Mouse (Mus musculus): ENCODE measurements around the gene Pfkfb4. TPM values are rescaled to one million over a fixed set of nuclear protein-coding genes. Genes with fewer than 3 reads are reported as not detected.
A peak's percentile ranks its signal among the peaks of the same experiment; 100 is the strongest.

Gene Pfkfb4
- total and polyA plus RNA-seq, 2 experiments from 2014 or later, result 18.6 to 63.1 TPM

DNA sequence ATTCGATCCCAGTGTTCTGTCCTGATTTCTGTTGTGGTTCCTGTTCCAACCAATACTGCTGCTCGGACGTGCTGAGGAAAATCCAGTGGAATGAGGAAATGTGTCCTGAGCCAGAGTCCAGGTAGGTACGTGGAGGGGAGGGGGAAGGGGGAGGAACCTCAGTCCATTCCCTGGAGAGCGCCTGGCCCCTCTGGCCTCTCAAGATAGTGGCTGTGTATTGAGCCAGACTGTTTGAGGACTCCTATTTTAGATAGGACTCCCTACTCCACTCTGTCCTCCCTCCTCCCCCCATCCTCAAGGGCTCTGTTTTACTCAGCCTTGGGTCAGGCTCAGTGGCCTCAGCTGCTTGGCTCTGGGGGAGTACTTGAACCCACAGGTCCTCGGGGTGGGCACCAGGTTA, 49.3 kb downstream of the Pfkfb4 start:
- Histone ChIP-seq H3K4me3 (ENCODE audit: low read length) (no peak overlapping the region), H3K4me1 (ENCODE audit: insufficient read depth, low read length) (no peaks in the 10 kb centered on the region), H3K9ac (replicated peaks; ENCODE audit: low read length) (no peak overlapping the region), H3K27ac (no peak overlapping the region), H3K9me3 (ENCODE audit: low read length) (no peaks in the 10 kb centered on the region), H3K4me2 (ENCODE audit: low read depth, low read length) (no peak overlapping the region), H3K27me3 (ENCODE audit: insufficient read depth, low read length) (no peaks in the 10 kb centered on the region), H3K36me3 (ENCODE audit: insufficient read depth, low read length) (no peaks in the 10 kb centered on the region)
- ATAC-seq (peak; percentile 7; the same call in 1 of the 2 replicates), DNase-seq (ENCODE audit: low spot score) (no peak)
- TF ChIP-seq CTCF (IDR thresholded peaks at IDR 0.05; ENCODE audit: low read depth), result no peak
- 78% methylated on average over 6 of the region's 6 CpGs for WGBS

DNA sequence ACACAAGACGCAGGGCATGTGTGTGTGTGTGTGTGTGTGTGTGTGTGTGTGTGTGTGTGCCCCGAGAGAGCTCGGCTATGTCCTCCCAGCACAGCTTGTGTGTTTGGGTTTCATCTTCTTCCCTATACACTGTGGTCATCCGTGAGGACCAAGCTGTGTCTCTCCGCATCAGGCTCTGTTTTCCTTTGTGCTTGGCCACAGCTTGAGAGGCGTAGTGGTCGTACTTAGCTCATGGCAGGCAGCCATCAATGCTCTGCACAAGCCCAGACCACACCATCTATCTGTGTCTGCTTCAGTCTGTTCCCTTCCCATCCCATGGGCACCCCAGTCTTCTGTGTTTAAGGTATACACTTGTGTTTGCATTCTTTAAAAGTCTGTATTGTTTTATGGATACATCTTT, 49.8 kb downstream of the Pfkfb4 start:
- DNase-seq (ENCODE audit: low spot score), result no peak
- Histone ChIP-seq H3K4me3 (ENCODE audit: low read length) (no peak overlapping the region), H3K36me3 (ENCODE audit: insufficient read depth, low read length) (no peaks in the 10 kb centered on the region), H3K9me3 (ENCODE audit: low read length) (no peaks in the 10 kb centered on the region), H3K9ac (replicated peaks; ENCODE audit: low read length) (no peak overlapping the region), H3K27me3 (ENCODE audit: insufficient read depth, low read length) (no peaks in the 10 kb centered on the region), H3K4me2 (ENCODE audit: low read depth, low read length) (no peak overlapping the region), H3K27ac (no peak overlapping the region), H3K4me1 (ENCODE audit: insufficient read depth, low read length) (no peaks in the 10 kb centered on the region)
- WGBS, result 64% methylated on average over 7 of the region's 7 CpGs
- TF ChIP-seq CTCF (IDR thresholded peaks at IDR 0.05; ENCODE audit: low read depth), result no peak
- no peak for ATAC-seq

DNA sequence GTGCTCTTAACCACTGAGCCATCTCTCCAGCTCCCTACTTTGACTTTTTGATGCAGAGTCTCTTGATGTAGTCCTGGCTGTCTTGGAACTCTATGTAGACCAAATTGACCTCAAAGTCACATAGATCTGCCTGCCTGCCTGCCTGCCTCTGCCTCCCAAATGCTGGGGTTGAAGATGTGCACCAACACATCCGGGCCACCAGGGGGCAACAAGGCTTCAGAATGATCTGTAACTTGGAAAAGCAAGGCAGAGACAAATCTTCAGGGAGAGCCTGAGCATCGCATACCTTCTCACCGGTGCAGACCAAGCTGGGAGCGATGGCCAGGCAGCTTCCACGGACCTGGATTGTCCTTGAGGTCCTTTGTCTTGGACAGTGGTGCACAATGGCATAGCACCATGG, 54.7 kb downstream of the Pfkfb4 start:
- Histone ChIP-seq H3K36me3 (ENCODE audit: insufficient read depth, low read length) (no peaks in the 10 kb centered on the region), H3K4me3 (ENCODE audit: low read length) (no peak overlapping the region), H3K9ac (replicated peaks; ENCODE audit: low read length) (no peak overlapping the region), H3K9me3 (ENCODE audit: low read length) (no peaks in the 10 kb centered on the region), H3K4me2 (ENCODE audit: low read depth, low read length) (no peak overlapping the region), H3K4me1 (ENCODE audit: insufficient read depth, low read length) (no peaks in the 10 kb centered on the region), H3K27ac (no peak overlapping the region), H3K27me3 (ENCODE audit: insufficient read depth, low read length) (no peaks in the 10 kb centered on the region)
- ATAC-seq (no peak), DNase-seq (ENCODE audit: low spot score) (peak; percentile 41)
- peak; percentile 74 for TF ChIP-seq CTCF (IDR thresholded peaks at IDR 0.05; ENCODE audit: low read depth)
- WGBS, result 34% methylated on average over 5 of the region's 5 CpGs

DNA sequence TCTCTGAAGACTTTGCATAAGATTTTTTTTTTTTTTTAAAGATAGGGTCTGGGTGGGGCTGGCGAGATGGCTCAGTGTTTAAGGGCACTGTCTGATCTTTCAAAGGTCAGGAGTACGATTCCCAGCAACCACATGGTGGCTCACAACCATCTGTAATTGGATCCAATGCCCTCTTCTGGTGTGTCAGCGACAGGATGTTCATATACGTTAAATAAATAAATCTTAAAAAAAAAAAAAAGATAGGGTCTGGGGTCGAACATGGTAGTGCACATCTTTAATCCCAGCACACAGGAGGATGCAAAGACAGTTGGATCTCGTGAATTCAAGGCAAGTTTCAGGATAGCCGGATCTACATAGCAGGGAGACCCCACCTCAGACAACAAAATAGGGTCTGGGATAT, 57.7 kb downstream of the Pfkfb4 start:
- no peak overlapping the region for H3K4me3 ChIP-seq (ENCODE audit: low read length)
- 85% methylated on average over 7 of the region's 7 CpGs for WGBS
- no peak overlapping the region for H3K4me2 ChIP-seq (ENCODE audit: low read depth, low read length)
- no peak overlapping the region for H3K9ac ChIP-seq (replicated peaks; ENCODE audit: low read length)
- H3K27ac ChIP-seq, result no peak overlapping the region
- no peaks in the 10 kb centered on the region for H3K36me3 ChIP-seq (ENCODE audit: insufficient read depth, low read length)
- H3K27me3 ChIP-seq (ENCODE audit: insufficient read depth, low read length), result no peaks in the 10 kb centered on the region
- ATAC-seq (no peak), DNase-seq (ENCODE audit: low spot score) (no peak)
- no peaks in the 10 kb centered on the region for H3K9me3 ChIP-seq (ENCODE audit: low read length)
- H3K4me1 ChIP-seq (ENCODE audit: insufficient read depth, low read length), result no peaks in the 10 kb centered on the region
- no peak for TF ChIP-seq CTCF (IDR thresholded peaks at IDR 0.05; ENCODE audit: low read depth)

DNA sequence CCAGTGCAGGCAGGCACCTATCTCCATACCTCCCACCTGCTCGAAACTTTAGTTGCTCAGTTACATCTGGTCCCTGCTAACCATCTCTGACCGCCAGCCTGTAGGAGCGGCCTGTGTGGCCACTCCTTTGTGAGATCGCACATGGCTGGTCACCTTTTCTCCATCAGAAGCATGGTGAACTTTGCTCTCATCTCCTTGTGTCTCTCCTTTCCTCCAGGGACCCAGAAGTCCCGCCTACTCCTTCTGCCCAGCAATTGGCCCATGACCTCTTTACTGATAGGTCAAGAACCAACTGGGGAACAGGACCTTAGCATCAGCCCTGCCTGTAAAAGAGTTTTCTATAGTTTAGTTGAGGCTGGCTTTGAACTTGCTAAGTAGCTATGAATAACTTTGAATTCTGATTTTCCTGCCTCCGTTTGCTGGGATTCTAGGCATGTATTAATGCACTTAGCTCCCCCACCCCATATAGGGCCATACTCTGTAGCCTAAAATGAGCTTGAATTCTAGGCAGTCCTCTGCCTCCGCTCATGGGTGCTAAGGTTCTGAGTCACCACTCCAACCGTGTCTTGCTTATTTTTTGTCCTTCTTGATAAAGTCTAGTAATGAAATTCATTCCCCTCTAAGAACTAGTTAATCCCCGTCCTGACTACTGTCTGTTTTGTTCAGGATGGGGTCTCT, 58.6 kb downstream of the Pfkfb4 start:
- no peak for ATAC-seq
- DNase-seq (ENCODE audit: low spot score), result no peak
- Histone ChIP-seq H3K4me2 (ENCODE audit: low read depth, low read length) (no peak overlapping the region), H3K27me3 (ENCODE audit: insufficient read depth, low read length) (no peaks in the 10 kb centered on the region), H3K4me3 (ENCODE audit: low read length) (no peak overlapping the region), H3K9me3 (ENCODE audit: low read length) (no peaks in the 10 kb centered on the region), H3K9ac (replicated peaks; ENCODE audit: low read length) (0 out of 2 replicates have a peak overlapping the region, but pooled peaks have one; percentile 13), H3K4me1 (ENCODE audit: insufficient read depth, low read length) (peaks cover 3% of the 10 kb centered on the region; the same call in 1 of the 2 replicates), H3K27ac (no peak overlapping the region), H3K36me3 (ENCODE audit: insufficient read depth, low read length) (no peaks in the 10 kb centered on the region)
- no peak for TF ChIP-seq CTCF (IDR thresholded peaks at IDR 0.05; ENCODE audit: low read depth)
- 83% methylated on average over 9 of the region's 9 CpGs for WGBS

GRCm38 (mm10) chr9:109050674-109050997, 59.1 kb downstream of the Pfkfb4 start:
- TF ChIP-seq CTCF (IDR thresholded peaks at IDR 0.05; ENCODE audit: low read depth), result no peak
- Histone ChIP-seq H3K4me3 (ENCODE audit: low read length) (no peak overlapping the region), H3K4me1 (ENCODE audit: insufficient read depth, low read length) (peaks cover 8% of the 10 kb centered on the region), H3K4me2 (ENCODE audit: low read depth, low read length) (no peak overlapping the region), H3K27me3 (ENCODE audit: insufficient read depth, low read length) (no peaks in the 10 kb centered on the region), H3K9ac (replicated peaks; ENCODE audit: low read length) (0 out of 2 replicates have a peak overlapping the region, but pooled peaks have one; percentile 13), H3K27ac (no peak overlapping the region), H3K36me3 (ENCODE audit: insufficient read depth, low read length) (no peaks in the 10 kb centered on the region), H3K9me3 (ENCODE audit: low read length) (no peaks in the 10 kb centered on the region)
- DNase-seq (ENCODE audit: low spot score) (no peak), ATAC-seq (no peak)
- WGBS, result 82% methylated on average over 3 of the region's 3 CpGs

DNA sequence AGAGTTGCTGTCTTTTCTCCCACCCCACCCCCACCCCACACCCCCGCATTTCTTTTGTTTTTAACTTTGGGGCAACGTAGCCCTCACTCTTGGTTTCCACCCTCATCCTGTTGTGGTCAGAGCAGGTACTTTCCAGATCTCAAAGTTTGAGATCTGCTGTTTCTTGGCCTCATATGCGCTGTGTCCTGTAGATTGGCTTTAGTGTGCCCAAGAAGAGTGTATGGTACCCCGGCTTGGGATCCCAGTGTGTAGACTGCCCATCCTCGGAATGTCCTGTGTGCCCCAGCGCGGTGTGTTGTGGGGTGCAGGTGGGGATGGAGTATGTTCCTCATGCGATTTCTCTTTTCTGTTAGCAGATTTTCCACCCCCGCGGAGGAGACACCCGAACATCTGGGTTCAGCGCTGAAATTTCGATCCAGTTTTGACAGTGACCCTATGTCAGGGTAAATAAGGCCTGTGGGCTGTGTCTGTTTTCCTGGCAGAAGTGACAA, 59.5 kb downstream of the Pfkfb4 start:
- no peak for TF ChIP-seq CTCF (IDR thresholded peaks at IDR 0.05; ENCODE audit: low read depth)
- H3K4me3 ChIP-seq (ENCODE audit: low read length), result no peak overlapping the region
- H3K27ac ChIP-seq, result no peak overlapping the region
- ATAC-seq, result no peak
- H3K4me1 ChIP-seq (ENCODE audit: insufficient read depth, low read length), result peaks cover 9% of the 10 kb centered on the region
- H3K9ac ChIP-seq (replicated peaks; ENCODE audit: low read length), result no peak overlapping the region
- DNase-seq (ENCODE audit: low spot score), result no peak
- WGBS, result 91% methylated on average over 13 of the region's 13 CpGs
- H3K27me3 ChIP-seq (ENCODE audit: insufficient read depth, low read length), result no peaks in the 10 kb centered on the region
- H3K36me3 ChIP-seq (ENCODE audit: insufficient read depth, low read length), result no peaks in the 10 kb centered on the region
- H3K4me2 ChIP-seq (ENCODE audit: low read depth, low read length), result no peak overlapping the region
- no peaks in the 10 kb centered on the region for H3K9me3 ChIP-seq (ENCODE audit: low read length)

Measured in hindbrain, postnatal 0 days (tissue).